Mouse (Mus musculus) heart, embryonic 16.5 days (tissue): ENCODE measurements around the gene Slc35f6. TPM values are rescaled to one million over a fixed set of nuclear protein-coding genes. Genes with fewer than 3 reads are reported as not detected.

ENCODE experiments used
- ATAC-seq: fragments of 200-750 bp; cut with Nextera tagmentation; replicated peaks from 2 replicates; pipeline ENCODE4 v1.8.0; 2017; ENCODE audit warnings: moderate number of reproducible peaks; ENCODE audit not compliant: insufficient read depth, low FRiP score; ENCODE audit errors: extremely low read depth
- H3K27ac ChIP-seq: fragments of 300-500 bp; sonication (generic); 2 replicates; pipeline ENCODE4 v1.5.1; 2014; ENCODE audit warnings: mild to moderate bottlenecking, low read length, control low read depth, moderate library complexity
- H3K27me3 ChIP-seq: fragments of 300-500 bp; sonication (generic); 2 replicates; pipeline ENCODE4 v1.6.1; 2014; ENCODE audit warnings: low read length, mixed read lengths; ENCODE audit not compliant: control insufficient read depth, insufficient read depth
- H3K36me3 ChIP-seq: fragments of 300-500 bp; sonication (generic); 2 replicates; pipeline ENCODE4 v1.6.1; 2014; ENCODE audit not compliant: control insufficient read depth, insufficient read depth
- H3K4me1 ChIP-seq: fragments of 300-500 bp; sonication (generic); 2 replicates; pipeline ENCODE4 v1.6.1; 2014; ENCODE audit warnings: low read length, mixed read lengths; ENCODE audit not compliant: control insufficient read depth, insufficient read depth
- H3K4me2 ChIP-seq: fragments of 300-500 bp; sonication (generic); 2 replicates; pipeline ENCODE4 v1.6.1; 2014; ENCODE audit warnings: low read depth, mild to moderate bottlenecking, control low read depth, low read length
- H3K4me3 ChIP-seq: fragments of 300-500 bp; sonication (generic); 2 replicates; pipeline ENCODE4 v1.5.1; 2014; ENCODE audit warnings: mild to moderate bottlenecking, control low read depth, low read length
- H3K9ac ChIP-seq: fragments of 300-500 bp; sonication (generic); 2 replicates; pipeline ENCODE4 v1.6.1; 2014; ENCODE audit warnings: low read length, control low read depth
- H3K9me3 ChIP-seq: fragments of 300-500 bp; sonication (generic); replicated peaks from 2 replicates; pipeline ENCODE4 v1.6.1; 2016; ENCODE audit warnings: low read length; ENCODE audit not compliant: control insufficient read depth
- WGBS: fragments of 180-500 bp; shearing (Covaris S2); extraction: QIAGEN DNeasy Blood & Tissue Kit; methylation state at CpG from one replicate; pipeline ENCODE4 v1.1.7; 2014; 5-methylcytosine and 5-hydroxymethylcytosine counted together
- polyA plus RNA-seq: library from polyadenylated mRNA; unstranded; fragments of >200 nt; fragmentation: Nextera tagmentation; extraction: Ambion mirVana; gene quantifications from 2 replicates; pipeline ENCODE4 v1.2.1, GENCODE M21; 2015

Gene Slc35f6
- polyA plus RNA-seq, 1 experiment from 2014 or later = 25.6 TPM

DNA sequence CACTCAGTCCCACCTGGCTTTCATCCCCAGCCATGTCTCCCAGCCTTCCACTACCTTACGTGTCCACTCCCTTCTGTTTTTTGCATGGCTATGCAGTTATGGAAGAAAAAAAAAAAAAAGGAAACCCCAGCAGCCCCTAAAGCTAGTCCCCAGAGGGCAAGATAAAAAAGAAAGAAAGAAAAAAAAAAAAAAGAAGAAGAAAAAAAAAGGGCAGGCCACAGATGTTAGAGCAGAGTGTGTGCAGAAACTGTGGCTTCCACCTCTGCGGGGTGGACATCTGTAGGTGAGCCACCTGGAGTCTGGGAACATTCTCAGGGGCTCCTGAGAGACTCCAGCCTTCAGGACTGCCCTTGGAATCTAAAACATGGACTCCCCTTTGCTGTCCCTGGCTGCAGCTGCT is 24.4 kb upstream of the Slc35f6 start:
- Histone ChIP-seq H3K9me3 (no peaks in the 10 kb centered on the region), H3K36me3 (no peaks in the 10 kb centered on the region), H3K9ac (no peak overlapping the region), H3K4me1 (peaks cover 14% of the 10 kb centered on the region), H3K27me3 (peaks cover 19% of the 10 kb centered on the region), H3K4me2 (no peak overlapping the region), H3K4me3 (no peak overlapping the region), H3K27ac (no peak overlapping the region)
- 67% methylated on average over 2 of the region's 2 CpGs for WGBS
- ATAC-seq = no peak

- H3K4me2 ChIP-seq = no peak overlapping the region
- 60% methylated on average over 1 of the region's 1 CpGs for WGBS
- no peak overlapping the region for H3K4me3 ChIP-seq
- no peaks in the 10 kb centered on the region for H3K9me3 ChIP-seq
- H3K27ac ChIP-seq = no peak overlapping the region
- no peak overlapping the region for H3K9ac ChIP-seq
- no peaks in the 10 kb centered on the region for H3K36me3 ChIP-seq
- peaks cover 12% of the 10 kb centered on the region; the same call in 1 of the 2 replicates for H3K4me1 ChIP-seq
- no peak for ATAC-seq
- peaks cover 19% of the 10 kb centered on the region for H3K27me3 ChIP-seq
These were observed 23.4 kb upstream of the Slc35f6 start for GRCm38 (mm10) chr5:30624311-30624710.

GRCm38 (mm10) chr5:30624908-30625307 is 22.8 kb upstream of the Slc35f6 start:
- 42% methylated on average over 4 of the region's 4 CpGs for WGBS
- no peaks in the 10 kb centered on the region for H3K36me3 ChIP-seq
- no peak overlapping the region for H3K4me2 ChIP-seq
- no peak overlapping the region for H3K9ac ChIP-seq
- no peaks in the 10 kb centered on the region for H3K9me3 ChIP-seq
- peaks cover 12% of the 10 kb centered on the region; the same call in 1 of the 2 replicates for H3K4me1 ChIP-seq
- peaks cover 19% of the 10 kb centered on the region for H3K27me3 ChIP-seq
- no peak overlapping the region for H3K4me3 ChIP-seq
- H3K27ac ChIP-seq = no peak overlapping the region
- ATAC-seq = no peak

- Histone ChIP-seq H3K9ac (no peak overlapping the region), H3K4me2 (no peak overlapping the region), H3K4me1 (peaks cover 12% of the 10 kb centered on the region; the same call in 1 of the 2 replicates), H3K27ac (no peak overlapping the region), H3K9me3 (no peaks in the 10 kb centered on the region), H3K4me3 (no peak overlapping the region), H3K27me3 (peaks cover 19% of the 10 kb centered on the region), H3K36me3 (no peaks in the 10 kb centered on the region)
- ATAC-seq = no peak
- WGBS = 65% methylated on average over 3 of the region's 3 CpGs
These were observed 22.4 kb upstream of the Slc35f6 start for GRCm38 (mm10) chr5:30625379-30625778.

DNA sequence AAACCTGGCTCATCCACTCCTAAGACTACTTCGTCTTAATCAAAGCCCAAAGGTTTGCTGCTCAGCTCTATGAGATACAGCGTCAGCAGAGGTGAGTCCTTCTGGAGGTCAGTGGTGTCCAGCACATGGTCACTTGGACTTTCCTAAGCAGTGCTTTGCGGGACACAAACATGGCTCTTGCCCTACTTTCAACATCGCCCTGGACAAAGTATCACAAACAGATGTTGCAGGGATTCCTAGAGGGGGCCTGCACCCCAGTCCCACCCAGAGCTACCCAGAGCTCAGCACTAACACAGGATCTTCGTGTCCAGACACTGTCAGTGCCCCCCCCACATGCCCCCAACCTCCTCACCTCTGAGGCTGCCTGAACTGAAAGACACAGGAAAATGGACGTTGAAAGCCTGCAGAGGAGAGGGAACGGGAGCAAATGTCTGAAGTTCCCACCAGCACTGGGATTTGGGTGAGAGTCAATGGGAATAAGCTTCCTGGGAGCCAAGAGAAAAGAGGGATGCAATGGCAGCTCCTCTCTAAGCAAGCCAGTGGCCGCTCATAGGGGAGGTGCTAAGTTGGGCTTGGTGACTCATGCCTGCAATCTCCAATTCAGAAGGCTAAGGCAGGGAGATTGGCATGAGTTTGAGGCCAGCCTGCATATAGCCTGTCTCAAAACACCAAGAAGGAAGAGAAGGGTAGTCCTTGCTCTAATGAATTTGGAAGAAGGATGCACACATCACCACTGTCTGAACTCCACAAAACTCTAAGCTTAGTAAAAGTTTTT is 21.2 kb upstream of the Slc35f6 start:
- H3K27me3 ChIP-seq = peaks cover 11% of the 10 kb centered on the region
- H3K4me3 ChIP-seq = no peak overlapping the region
- H3K36me3 ChIP-seq = no peaks in the 10 kb centered on the region
- H3K9me3 ChIP-seq = no peaks in the 10 kb centered on the region
- no peak overlapping the region for H3K9ac ChIP-seq
- no peak overlapping the region for H3K4me2 ChIP-seq
- peaks cover 12% of the 10 kb centered on the region; the same call in 1 of the 2 replicates for H3K4me1 ChIP-seq
- H3K27ac ChIP-seq = peak overlapping the region; percentile 41; the same call in 1 of the 2 replicates
- WGBS = 75% methylated on average over 8 of the region's 8 CpGs
- ATAC-seq = no peak

GRCm38 (mm10) chr5:30628511-30628910 is 19.2 kb upstream of the Slc35f6 start:
- H3K36me3 ChIP-seq = no peaks in the 10 kb centered on the region
- no peak overlapping the region for H3K4me2 ChIP-seq
- peaks cover 4% of the 10 kb centered on the region; the same call in 1 of the 2 replicates for H3K27me3 ChIP-seq
- H3K4me1 ChIP-seq = peaks cover 8% of the 10 kb centered on the region; the same call in 1 of the 2 replicates
- H3K9ac ChIP-seq = no peak overlapping the region
- no peak overlapping the region for H3K4me3 ChIP-seq
- no peak for ATAC-seq
- no peak overlapping the region for H3K27ac ChIP-seq
- H3K9me3 ChIP-seq = no peaks in the 10 kb centered on the region
- 77% methylated on average over 3 of the region's 3 CpGs for WGBS

DNA sequence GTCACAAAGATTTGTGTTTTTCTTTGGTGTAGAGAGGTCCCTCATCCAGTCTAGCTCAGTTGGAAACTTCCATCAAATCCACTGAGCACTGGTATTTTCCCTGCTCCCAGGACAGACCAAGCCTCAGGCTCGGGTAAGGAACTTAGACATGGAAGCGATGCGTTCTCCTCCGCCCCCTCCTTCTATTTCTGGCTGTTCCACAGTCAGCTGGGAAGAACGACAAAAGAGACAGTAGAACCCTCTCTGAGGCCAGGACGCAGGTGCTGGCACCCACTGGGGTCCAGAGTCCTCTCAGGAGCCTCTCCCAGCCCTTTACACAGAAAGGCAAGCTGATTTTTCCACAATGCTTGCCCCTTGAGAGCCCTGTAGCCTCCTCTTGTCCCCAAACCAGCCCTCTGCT is 17.3 kb upstream of the Slc35f6 start:
- H3K4me1 ChIP-seq = peaks cover 8% of the 10 kb centered on the region; the same call in 1 of the 2 replicates
- no peaks in the 10 kb centered on the region for H3K36me3 ChIP-seq
- H3K4me3 ChIP-seq = no peak overlapping the region
- 52% methylated on average over 6 of the region's 6 CpGs for WGBS
- ATAC-seq = no peak
- H3K9ac ChIP-seq = no peak overlapping the region
- no peak overlapping the region for H3K27ac ChIP-seq
- no peak overlapping the region for H3K4me2 ChIP-seq
- H3K27me3 ChIP-seq = peaks cover 2% of the 10 kb centered on the region; the same call in 1 of the 2 replicates
- no peaks in the 10 kb centered on the region for H3K9me3 ChIP-seq

DNA sequence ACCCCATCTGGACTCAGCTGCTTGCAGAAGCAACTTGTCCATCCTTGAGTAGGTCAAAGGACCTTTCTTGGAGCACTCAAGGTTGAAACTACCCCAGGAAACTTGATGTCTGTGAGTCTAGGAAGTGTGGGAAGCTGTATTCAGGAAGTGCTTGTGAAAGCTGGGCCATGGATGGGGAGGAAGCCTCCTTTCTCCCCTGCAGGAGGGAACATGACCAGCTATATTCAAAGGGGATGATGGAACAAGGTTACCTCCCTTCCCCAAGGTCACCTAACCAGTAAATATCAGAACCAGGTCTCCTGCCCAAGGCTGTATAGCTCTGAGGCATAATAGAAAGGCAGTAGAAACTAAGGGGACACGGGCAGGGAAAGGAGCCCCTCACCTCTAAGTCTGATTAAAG is 15.6 kb upstream of the Slc35f6 start:
- Histone ChIP-seq H3K27ac (no peak overlapping the region), H3K9ac (no peak overlapping the region), H3K4me2 (no peak overlapping the region), H3K27me3 (no peaks in the 10 kb centered on the region), H3K9me3 (no peaks in the 10 kb centered on the region), H3K36me3 (no peaks in the 10 kb centered on the region), H3K4me1 (peaks cover 4% of the 10 kb centered on the region; the same call in 1 of the 2 replicates), H3K4me3 (no peak overlapping the region)
- 28% methylated on average over 1 of the region's 1 CpGs for WGBS
- ATAC-seq = no peak

GRCm38 (mm10) chr5:30636994-30637393 is 10.7 kb upstream of the Slc35f6 start:
- Histone ChIP-seq H3K9ac (no peak overlapping the region), H3K9me3 (no peaks in the 10 kb centered on the region), H3K4me1 (0 out of 2 replicates have a peak, but pooled peaks cover 3% of the 10 kb centered on the region), H3K27me3 (no peaks in the 10 kb centered on the region), H3K4me3 (no peak overlapping the region), H3K36me3 (no peaks in the 10 kb centered on the region), H3K27ac (no peak overlapping the region), H3K4me2 (no peak overlapping the region)
- 44% methylated on average over 7 of the region's 7 CpGs for WGBS
- ATAC-seq = no peak
